Mouse (Mus musculus): ENCODE data around the gene Traf1. TPM values are rescaled to one million over a fixed set of nuclear protein-coding genes. Genes with fewer than 3 reads are reported as not detected.

Gene Traf1
- total and polyA plus RNA-seq, 3 experiments: 1.2 to 2.0 (median 1.2) TPM

DNA sequence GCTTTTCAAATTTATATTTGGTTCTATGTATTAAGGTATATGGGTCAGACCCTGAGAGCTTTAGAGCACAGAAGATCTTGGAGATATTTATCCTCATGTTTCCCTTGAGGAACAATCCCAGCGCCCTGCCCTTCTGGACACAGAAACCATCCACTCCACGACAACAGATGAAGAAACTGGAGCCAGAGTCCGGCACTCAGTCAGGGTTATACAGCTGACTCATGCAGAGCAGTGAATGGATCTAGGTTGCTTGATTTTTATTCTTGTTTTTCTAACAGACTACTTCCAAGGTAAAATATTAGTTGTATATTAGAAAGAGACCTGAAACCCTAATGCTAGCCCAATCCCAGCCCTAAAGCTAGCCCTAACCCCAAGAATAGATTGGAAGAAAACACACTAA is 30.4 kb upstream of the Traf1 start:
- Histone ChIP-seq H3K27ac (no peak overlapping the region), H3K9ac (ENCODE audit: low read depth, low read length) (no peak overlapping the region), H3K36me3 (ENCODE audit: control insufficient read depth, insufficient read depth, low read length) (no peaks in the 10 kb centered on the region), H3K4me1 (ENCODE audit: control insufficient read depth, insufficient read depth, low read length) (peaks cover 1% of the 10 kb centered on the region), H3K79me2 (replicated peaks; ENCODE audit: control insufficient read depth, insufficient read depth, low read length) (no peaks in the 10 kb centered on the region), H3K27me3 (ENCODE audit: control insufficient read depth, insufficient read depth, low read length) (no peaks in the 10 kb centered on the region), H3K4me3 (no peak overlapping the region)
- no peak for DNase-seq
- 72% methylated on average over 3 of the region's 3 CpGs for WGBS
- intact Hi-C loops (cut with DNase I): no loop called here
- TF ChIP-seq EP300 (IDR thresholded peaks at IDR 0.05; ENCODE audit: insufficient read depth, low read depth, low read length) (no peak), POLR2A (IDR thresholded peaks at IDR 0.05; ENCODE audit: insufficient read depth, low read depth, low read length) (no peak), CTCF (IDR thresholded peaks at IDR 0.05) (no peak)

- intact Hi-C loops (cut with DNase I): no loop called here
These were observed 28.2 kb upstream of the Traf1 start for GRCm38 (mm10) chr2:34989749-34990148.

GRCm38 (mm10) chr2:34987595-34987994 is 26.0 kb upstream of the Traf1 start:
- WGBS: 58% methylated on average over 1 of the region's 1 CpGs
- no peak for DNase-seq
- H3K79me2 ChIP-seq (replicated peaks; ENCODE audit: control insufficient read depth, insufficient read depth, low read length): no peaks in the 10 kb centered on the region
- no peak overlapping the region for H3K4me3 ChIP-seq
- H3K27me3 ChIP-seq (ENCODE audit: control insufficient read depth, insufficient read depth, low read length): no peaks in the 10 kb centered on the region
- H3K4me1 ChIP-seq (ENCODE audit: control insufficient read depth, insufficient read depth, low read length): no peaks in the 10 kb centered on the region; the same call in none of the 2 replicates
- H3K27ac ChIP-seq: no peak overlapping the region
- no peaks in the 10 kb centered on the region for H3K36me3 ChIP-seq (ENCODE audit: control insufficient read depth, insufficient read depth, low read length)
- TF ChIP-seq POLR2A (IDR thresholded peaks at IDR 0.05; ENCODE audit: insufficient read depth, low read depth, low read length): no peak
- no peak for TF ChIP-seq EP300 (IDR thresholded peaks at IDR 0.05; ENCODE audit: insufficient read depth, low read depth, low read length)
- no peak for TF ChIP-seq CTCF (IDR thresholded peaks at IDR 0.05)
- no peak overlapping the region for H3K9ac ChIP-seq (ENCODE audit: low read depth, low read length)
- intact Hi-C loops (cut with DNase I): no loop called here

More at GRCm38 (mm10) chr2:34989749-34990148, 28.2 kb upstream of the Traf1 start:
- no peaks in the 10 kb centered on the region for H3K36me3 ChIP-seq (ENCODE audit: control insufficient read depth, insufficient read depth, low read length)
- no peak for DNase-seq
- H3K27ac ChIP-seq: no peak overlapping the region
- TF ChIP-seq POLR2A (IDR thresholded peaks at IDR 0.05; ENCODE audit: insufficient read depth, low read depth, low read length) (no peak), EP300 (IDR thresholded peaks at IDR 0.05; ENCODE audit: insufficient read depth, low read depth, low read length) (no peak), CTCF (IDR thresholded peaks at IDR 0.05) (no peak)
- WGBS: 76% methylated on average over 1 of the region's 1 CpGs
- no peak overlapping the region for H3K9ac ChIP-seq (ENCODE audit: low read depth, low read length)
- no peak overlapping the region for H3K4me3 ChIP-seq
- peaks cover 1% of the 10 kb centered on the region for H3K4me1 ChIP-seq (ENCODE audit: control insufficient read depth, insufficient read depth, low read length)
- H3K79me2 ChIP-seq (replicated peaks; ENCODE audit: control insufficient read depth, insufficient read depth, low read length): no peaks in the 10 kb centered on the region
- H3K27me3 ChIP-seq (ENCODE audit: control insufficient read depth, insufficient read depth, low read length): no peaks in the 10 kb centered on the region

- peaks cover 2% of the 10 kb centered on the region for H3K4me1 ChIP-seq (ENCODE audit: control insufficient read depth, insufficient read depth, low read length)
- no peak overlapping the region for H3K9ac ChIP-seq (ENCODE audit: low read depth, low read length)
- 90% methylated on average over 8 of the region's 8 CpGs for WGBS
- no peaks in the 10 kb centered on the region for H3K36me3 ChIP-seq (ENCODE audit: control insufficient read depth, insufficient read depth, low read length)
- H3K27ac ChIP-seq: no peak overlapping the region
- H3K79me2 ChIP-seq (replicated peaks; ENCODE audit: control insufficient read depth, insufficient read depth, low read length): no peaks in the 10 kb centered on the region
- no peak overlapping the region for H3K4me3 ChIP-seq
- TF ChIP-seq CTCF (IDR thresholded peaks at IDR 0.05) (no peak), EP300 (IDR thresholded peaks at IDR 0.05; ENCODE audit: insufficient read depth, low read depth, low read length) (no peak), POLR2A (IDR thresholded peaks at IDR 0.05; ENCODE audit: insufficient read depth, low read depth, low read length) (no peak)
- intact Hi-C loops (cut with DNase I): no loop called here
- DNase-seq: no peak
- no peaks in the 10 kb centered on the region for H3K27me3 ChIP-seq (ENCODE audit: control insufficient read depth, insufficient read depth, low read length)
These were observed 23.3 kb upstream of the Traf1 start for GRCm38 (mm10) chr2:34984885-34985284.

GRCm38 (mm10) chr2:34982906-34983698 is 21.5 kb upstream of the Traf1 start:
- peak; percentile 38 to 42 for DNase-seq
- Histone ChIP-seq H3K27me3 (ENCODE audit: control insufficient read depth, insufficient read depth, low read length) (no peaks in the 10 kb centered on the region), H3K9ac (ENCODE audit: low read depth, low read length) (no peak overlapping the region), H3K27ac (no peak overlapping the region; the same call in 1 of the 2 replicates), H3K36me3 (ENCODE audit: control insufficient read depth, insufficient read depth, low read length) (no peaks in the 10 kb centered on the region), H3K79me2 (replicated peaks; ENCODE audit: control insufficient read depth, insufficient read depth, low read length) (no peaks in the 10 kb centered on the region), H3K4me1 (ENCODE audit: control insufficient read depth, insufficient read depth, low read length) (peaks cover 2% of the 10 kb centered on the region; the same call in 1 of the 2 replicates), H3K4me3 (no peak overlapping the region)
- intact Hi-C loops (cut with DNase I): no loop called here
- WGBS: 57% methylated on average over 11 of the region's 11 CpGs
- TF ChIP-seq EP300 (IDR thresholded peaks at IDR 0.05; ENCODE audit: insufficient read depth, low read depth, low read length): peak; percentile 70; the same call in 1 of the 2 replicates
- TF ChIP-seq POLR2A (IDR thresholded peaks at IDR 0.05; ENCODE audit: insufficient read depth, low read depth, low read length): no peak

GRCm38 (mm10) chr2:34982096-34982724 is 20.6 kb upstream of the Traf1 start:
- H3K27me3 ChIP-seq (ENCODE audit: control insufficient read depth, insufficient read depth, low read length): no peaks in the 10 kb centered on the region
- H3K4me1 ChIP-seq (ENCODE audit: control insufficient read depth, insufficient read depth, low read length): peaks cover 2% of the 10 kb centered on the region; the same call in 1 of the 2 replicates
- 40% methylated on average over 14 of the region's 14 CpGs for WGBS
- intact Hi-C loops (cut with DNase I): no loop called here
- H3K9ac ChIP-seq (ENCODE audit: low read depth, low read length): no peak overlapping the region
- no peak for DNase-seq
- no peak overlapping the region; the same call in 1 of the 2 replicates for H3K27ac ChIP-seq
- H3K4me3 ChIP-seq: no peak overlapping the region
- H3K36me3 ChIP-seq (ENCODE audit: control insufficient read depth, insufficient read depth, low read length): no peaks in the 10 kb centered on the region
- H3K79me2 ChIP-seq (replicated peaks; ENCODE audit: control insufficient read depth, insufficient read depth, low read length): no peaks in the 10 kb centered on the region
- TF ChIP-seq CTCF (IDR thresholded peaks at IDR 0.05) (no peak), EP300 (IDR thresholded peaks at IDR 0.05; ENCODE audit: insufficient read depth, low read depth, low read length) (no peak), POLR2A (IDR thresholded peaks at IDR 0.05; ENCODE audit: insufficient read depth, low read depth, low read length) (no peak)

Measured in heart, adult 2 months (tissue).